Mouse (Mus musculus) hindbrain, embryonic 12.5 days (tissue): ENCODE measurements at regions not wholly inside any gene's neighbourhood (a gene's known extent, or its start where the extent isn't known, plus 50 kb on each side); places are given as distances from the start of the nearest gene placed in this dataset.

Experiments used
- ATAC-seq: fragments of 200-750 bp; cut with Nextera tagmentation; 2 replicates; pipeline ENCODE4 v1.8.0; 2017; ENCODE audit warnings: moderate TSS enrichment; ENCODE audit not compliant: low FRiP score
- H3K27ac ChIP-seq: fragments of 300-500 bp; sonication (generic); 2 replicates; pipeline ENCODE4 v1.5.1; 2016; ENCODE audit warnings: mild to moderate bottlenecking
- H3K27me3 ChIP-seq: fragments of 300-500 bp; sonication (generic); 2 replicates; pipeline ENCODE4 v1.6.1; 2016; ENCODE audit warnings: mild to moderate bottlenecking
- H3K36me3 ChIP-seq: fragments of 300-500 bp; sonication (generic); 2 replicates; pipeline ENCODE4 v1.6.1; 2016; ENCODE audit warnings: mild to moderate bottlenecking
- H3K4me1 ChIP-seq: fragments of 300-500 bp; sonication (generic); 2 replicates; pipeline ENCODE4 v1.6.1; 2016
- H3K4me2 ChIP-seq: fragments of 300-500 bp; sonication (generic); replicated peaks from 2 replicates; pipeline ENCODE4 v1.6.1; 2016; ENCODE audit warnings: mild to moderate bottlenecking
- H3K4me3 ChIP-seq: fragments of 300-500 bp; sonication (generic); 2 replicates; pipeline ENCODE4 v1.5.1; 2016; ENCODE audit warnings: mild to moderate bottlenecking
- H3K9ac ChIP-seq: fragments of 300-500 bp; sonication (generic); 2 replicates; pipeline ENCODE4 v1.6.1; 2016; ENCODE audit warnings: mild to moderate bottlenecking, moderate library complexity
- H3K9me3 ChIP-seq: fragments of 300-500 bp; sonication (generic); replicated peaks from 2 replicates; pipeline ENCODE4 v1.6.1; 2016; ENCODE audit warnings: mild to moderate bottlenecking
- WGBS: fragments of 180-500 bp; shearing (Covaris S2); methylation state at CpG from one replicate; pipeline ENCODE4 v1.1.7; 2016; 5-methylcytosine and 5-hydroxymethylcytosine counted together

DNA sequence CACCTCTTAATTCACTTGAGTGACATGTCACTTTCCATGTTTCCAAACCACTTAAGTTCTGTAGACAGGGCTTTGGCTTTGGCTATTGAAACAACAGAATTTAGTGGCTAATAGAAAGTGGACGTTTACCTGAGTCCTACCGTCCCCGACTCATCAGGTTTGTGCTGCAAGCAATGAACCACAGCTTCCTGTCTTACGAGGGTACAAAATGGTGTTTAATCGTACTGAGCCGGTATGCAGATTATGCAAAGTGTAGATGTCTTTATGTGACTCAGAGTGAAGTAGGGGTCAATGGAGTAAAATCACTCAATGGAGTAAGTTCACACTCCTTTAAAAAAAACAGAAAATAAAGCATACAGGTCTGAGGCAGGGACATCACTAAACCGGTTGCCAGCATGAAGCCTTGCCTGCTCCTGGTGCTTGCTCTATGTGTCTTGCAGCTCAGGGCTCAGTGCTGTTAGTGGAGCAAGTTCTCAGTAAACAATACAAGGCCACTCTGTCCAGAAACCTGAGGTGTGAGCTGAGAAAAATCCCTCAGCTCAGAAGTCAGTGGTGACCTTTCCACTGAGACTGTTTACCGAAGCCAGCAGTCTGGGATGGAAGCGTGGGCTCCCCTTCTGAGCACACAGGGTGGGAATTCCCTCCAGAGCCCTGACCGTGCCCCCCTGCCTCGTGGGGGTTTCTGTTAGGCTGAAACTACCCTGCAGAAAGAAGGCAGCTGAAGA, 226.1 kb upstream of the Jun start:
- H3K4me1 ChIP-seq, result peaks cover 6% of the 10 kb centered on the region; the same call in 1 of the 2 replicates
- H3K4me2 ChIP-seq, result no peak overlapping the region
- H3K27me3 ChIP-seq, result no peaks in the 10 kb centered on the region
- no peaks in the 10 kb centered on the region for H3K36me3 ChIP-seq
- H3K27ac ChIP-seq, result no peak overlapping the region
- H3K4me3 ChIP-seq, result no peak overlapping the region
- no peak overlapping the region for H3K9ac ChIP-seq
- 51% methylated on average over 11 of the region's 11 CpGs for WGBS
- ATAC-seq, result no peak
- H3K9me3 ChIP-seq, result no peaks in the 10 kb centered on the region

DNA sequence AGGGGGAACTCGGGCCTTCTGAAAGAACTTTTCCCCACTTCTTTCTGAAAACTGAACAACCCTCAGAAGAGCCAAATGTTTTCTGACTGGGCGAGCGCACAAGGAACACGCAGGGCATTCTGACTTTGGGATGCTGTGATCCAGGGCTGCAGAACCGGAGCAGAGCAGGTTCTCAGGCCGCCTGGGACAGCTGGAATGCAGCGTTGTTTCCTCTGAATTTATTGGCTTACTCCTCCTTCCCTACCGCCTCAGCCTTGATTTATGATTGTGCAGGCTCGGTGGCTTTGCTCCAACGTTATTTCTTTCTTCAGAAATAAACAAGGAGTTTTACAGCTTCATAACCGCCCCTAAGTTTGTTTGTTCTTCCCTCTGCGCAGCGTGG, 226.7 kb upstream of the Jun start:
- Histone ChIP-seq H3K36me3 (no peaks in the 10 kb centered on the region), H3K4me2 (no peak overlapping the region), H3K4me1 (peaks cover 6% of the 10 kb centered on the region; the same call in 1 of the 2 replicates), H3K27me3 (no peaks in the 10 kb centered on the region), H3K9ac (no peak overlapping the region), H3K27ac (no peak overlapping the region), H3K4me3 (no peak overlapping the region), H3K9me3 (no peaks in the 10 kb centered on the region)
- ATAC-seq, result no peak
- WGBS, result 40% methylated on average over 13 of the region's 13 CpGs

DNA sequence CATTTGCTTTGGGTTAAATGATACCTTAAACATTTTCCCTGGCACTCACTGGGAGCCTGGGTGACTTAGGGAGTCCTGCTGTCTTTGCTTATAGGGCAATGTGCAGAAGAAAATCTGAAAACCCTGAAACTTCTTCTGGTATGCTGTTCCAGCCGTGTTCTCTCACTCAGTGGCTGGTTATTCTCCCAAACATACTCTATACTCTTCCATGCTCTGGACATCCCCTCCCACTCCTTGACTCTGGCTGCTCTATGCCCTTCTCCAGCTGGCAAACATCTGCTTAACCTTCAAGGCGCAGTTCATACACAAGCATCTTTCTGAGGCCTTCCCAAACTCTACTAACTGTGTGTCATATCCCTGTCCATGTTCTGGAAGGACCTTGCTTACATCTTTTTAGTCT, 227.2 kb upstream of the Jun start:
- Histone ChIP-seq H3K9me3 (no peaks in the 10 kb centered on the region), H3K4me3 (no peak overlapping the region), H3K4me2 (no peak overlapping the region), H3K27me3 (no peaks in the 10 kb centered on the region), H3K9ac (no peak overlapping the region), H3K4me1 (peaks cover 6% of the 10 kb centered on the region; the same call in 1 of the 2 replicates), H3K27ac (no peak overlapping the region), H3K36me3 (no peaks in the 10 kb centered on the region)
- ATAC-seq, result no peak
- WGBS, result 71% methylated on average over 2 of the region's 2 CpGs

DNA sequence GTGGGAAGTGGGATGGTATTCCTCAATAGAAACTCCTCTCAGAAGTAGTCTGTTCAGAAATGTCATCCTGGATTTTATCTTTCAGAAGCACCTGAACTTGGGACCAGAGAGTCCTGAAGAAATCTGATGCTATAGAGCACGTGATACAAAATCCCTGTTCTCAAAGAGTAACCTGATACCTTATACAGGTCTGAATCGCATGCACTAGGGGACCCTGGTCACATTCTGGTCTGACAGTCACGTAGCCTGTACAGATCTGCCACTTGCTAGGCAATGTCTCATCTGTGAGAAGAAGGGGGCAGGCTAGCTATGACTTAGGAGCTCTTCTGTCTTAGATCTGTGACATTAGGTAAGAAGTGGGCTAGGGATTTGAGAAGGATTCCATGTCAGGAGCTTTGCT, 230.1 kb upstream of the Jun start:
- no peak overlapping the region for H3K4me3 ChIP-seq
- no peak overlapping the region for H3K4me2 ChIP-seq
- no peaks in the 10 kb centered on the region for H3K27me3 ChIP-seq
- no peaks in the 10 kb centered on the region for H3K36me3 ChIP-seq
- no peaks in the 10 kb centered on the region for H3K9me3 ChIP-seq
- H3K9ac ChIP-seq, result no peak overlapping the region
- no peak for ATAC-seq
- H3K4me1 ChIP-seq, result peaks cover 6% of the 10 kb centered on the region; the same call in 1 of the 2 replicates
- H3K27ac ChIP-seq, result no peak overlapping the region
- 61% methylated on average over 3 of the region's 3 CpGs for WGBS

DNA sequence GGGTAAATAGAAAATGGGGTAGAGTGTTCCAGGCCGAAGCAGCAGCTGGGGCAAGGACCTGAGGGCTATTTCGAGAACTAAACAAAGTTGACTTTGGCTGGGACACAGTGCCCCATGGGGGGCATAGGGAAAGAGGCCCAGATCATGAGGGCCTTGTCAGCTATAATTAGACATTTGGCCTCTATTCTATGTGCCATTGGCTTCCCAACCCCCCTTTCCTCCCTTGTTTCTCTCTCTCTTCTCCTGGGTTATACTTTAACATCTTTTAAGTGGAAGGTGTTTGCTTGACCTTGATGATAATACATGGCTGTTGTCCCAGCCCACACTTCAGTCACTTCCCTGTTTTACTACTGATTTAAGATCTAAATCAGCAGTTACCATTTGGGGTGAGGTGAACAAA, 231.8 kb upstream of the Jun start:
- no peak overlapping the region for H3K4me3 ChIP-seq
- no peak overlapping the region for H3K4me2 ChIP-seq
- no peaks in the 10 kb centered on the region for H3K9me3 ChIP-seq
- H3K4me1 ChIP-seq, result no peaks in the 10 kb centered on the region
- no peak overlapping the region for H3K27ac ChIP-seq
- no peak overlapping the region for H3K9ac ChIP-seq
- ATAC-seq, result no peak
- no peaks in the 10 kb centered on the region for H3K36me3 ChIP-seq
- H3K27me3 ChIP-seq, result no peaks in the 10 kb centered on the region
- 77% methylated on average over 2 of the region's 2 CpGs for WGBS

DNA sequence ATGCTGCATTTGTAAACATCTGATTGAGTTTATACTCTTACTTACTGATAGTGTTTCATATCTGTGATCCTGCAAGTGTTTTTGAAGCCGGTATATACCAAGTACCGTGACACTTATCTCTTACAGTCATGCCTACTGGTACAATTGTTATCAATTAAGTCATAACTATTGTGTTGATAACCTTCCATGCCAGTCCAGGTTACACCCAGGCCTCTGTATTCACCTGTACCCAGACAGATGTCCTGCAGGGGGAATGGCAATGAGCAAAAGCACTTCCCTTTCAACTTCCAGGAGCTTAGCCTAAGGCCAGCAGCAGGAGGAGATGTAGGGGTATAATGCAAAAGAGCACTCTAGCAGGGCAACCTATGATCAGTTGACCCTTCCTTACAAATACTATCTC, 232.2 kb upstream of the Jun start:
- Histone ChIP-seq H3K4me2 (no peak overlapping the region), H3K27ac (no peak overlapping the region), H3K4me1 (no peaks in the 10 kb centered on the region), H3K27me3 (no peaks in the 10 kb centered on the region), H3K36me3 (no peaks in the 10 kb centered on the region), H3K9ac (no peak overlapping the region), H3K4me3 (no peak overlapping the region), H3K9me3 (no peaks in the 10 kb centered on the region)
- WGBS, result 95% methylated on average over 2 of the region's 2 CpGs
- ATAC-seq, result no peak

DNA sequence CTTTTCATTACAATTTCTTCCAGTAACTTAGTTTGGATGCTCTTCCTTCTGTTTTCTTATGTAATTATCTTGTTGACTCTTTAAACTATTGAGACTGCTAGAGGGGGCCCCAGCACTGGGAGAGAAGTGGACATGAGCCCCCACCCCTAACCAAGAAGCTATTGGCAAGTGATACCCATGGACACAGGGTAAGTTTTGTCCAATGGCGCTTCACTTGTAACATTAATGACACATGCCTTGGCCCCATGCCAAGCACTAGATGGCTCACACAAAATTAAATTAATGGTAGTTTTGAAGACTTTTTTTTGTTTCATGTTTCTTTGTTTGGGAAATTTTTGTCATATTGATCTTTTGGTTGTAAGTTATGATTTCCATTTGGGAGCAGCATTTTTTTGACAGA, 232.7 kb upstream of the Jun start:
- H3K4me2 ChIP-seq, result no peak overlapping the region
- H3K27ac ChIP-seq, result no peak overlapping the region
- H3K9ac ChIP-seq, result no peak overlapping the region
- no peaks in the 10 kb centered on the region for H3K36me3 ChIP-seq
- ATAC-seq, result no peak
- H3K4me3 ChIP-seq, result no peak overlapping the region
- no peaks in the 10 kb centered on the region for H3K9me3 ChIP-seq
- WGBS, result 92% methylated on average over 1 of the region's 1 CpGs
- H3K27me3 ChIP-seq, result no peaks in the 10 kb centered on the region
- no peaks in the 10 kb centered on the region for H3K4me1 ChIP-seq

DNA sequence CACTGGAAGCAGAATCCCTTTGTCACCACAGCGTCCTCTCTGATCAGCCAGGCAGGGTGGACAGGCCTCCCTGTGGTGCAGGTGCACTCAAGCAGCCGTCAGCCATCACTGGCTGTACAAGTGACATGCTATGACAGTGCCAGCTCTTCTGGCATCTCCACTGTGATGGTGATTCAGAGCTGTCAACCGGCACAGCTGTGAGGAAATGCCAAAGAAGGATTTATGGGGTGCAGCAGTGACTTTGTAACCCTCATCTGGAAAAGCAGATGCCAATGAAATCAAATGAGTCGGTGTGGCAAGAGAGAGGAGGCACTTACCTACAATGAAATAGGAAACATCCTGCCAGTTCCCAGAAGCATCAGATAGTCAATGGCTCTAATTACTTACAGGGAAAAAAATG, 238.3 kb upstream of the Jun start:
- Histone ChIP-seq H3K27me3 (no peaks in the 10 kb centered on the region), H3K4me3 (no peak overlapping the region), H3K9ac (no peak overlapping the region), H3K4me1 (no peaks in the 10 kb centered on the region), H3K9me3 (no peaks in the 10 kb centered on the region), H3K27ac (no peak overlapping the region), H3K36me3 (no peaks in the 10 kb centered on the region), H3K4me2 (no peak overlapping the region)
- ATAC-seq, result no peak
- WGBS, result 59% methylated on average over 4 of the region's 4 CpGs

DNA sequence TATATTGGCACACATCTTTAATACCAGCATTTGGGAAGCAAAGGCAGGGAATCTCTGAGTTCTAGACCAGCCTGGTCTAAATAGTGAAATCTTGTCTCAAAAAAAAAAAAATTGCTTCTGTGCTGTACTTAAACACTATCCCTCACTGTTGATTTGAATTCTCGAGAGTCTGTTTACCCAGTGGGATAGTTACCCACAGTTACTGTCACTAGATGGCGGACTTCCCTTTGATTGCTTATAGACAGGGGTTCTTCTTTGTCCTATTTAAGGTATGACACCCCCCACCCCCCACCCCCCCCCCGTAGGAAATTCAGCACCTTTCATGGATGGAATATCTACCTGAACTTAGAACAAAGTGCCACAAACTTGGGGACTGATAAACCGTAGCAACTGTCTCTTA, 242.1 kb upstream of the Jun start:
- 56% methylated on average over 4 of the region's 4 CpGs for WGBS
- no peaks in the 10 kb centered on the region for H3K4me1 ChIP-seq
- no peak for ATAC-seq

DNA sequence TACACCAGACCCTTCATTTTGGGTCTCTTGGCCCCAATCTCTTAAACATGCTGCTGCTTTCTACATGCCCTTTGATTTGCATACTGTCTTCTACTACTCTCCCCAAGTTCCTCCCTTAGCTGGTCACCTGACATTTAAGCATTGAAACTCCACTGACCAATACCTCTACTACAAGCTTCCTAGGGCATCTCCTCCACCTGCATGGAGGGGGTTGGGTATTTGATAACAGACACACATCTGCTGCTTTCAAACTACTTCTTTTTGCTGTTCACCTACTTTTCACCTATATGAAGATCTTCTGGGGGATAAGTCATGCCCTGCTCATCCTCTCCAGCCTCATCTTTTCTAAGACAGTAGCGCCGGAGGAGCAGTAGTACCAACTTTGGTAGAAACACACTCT, 249.9 kb upstream of the Jun start:
- Histone ChIP-seq H3K9ac (no peak overlapping the region), H3K4me2 (no peak overlapping the region), H3K27ac (no peak overlapping the region), H3K9me3 (no peaks in the 10 kb centered on the region), H3K36me3 (no peaks in the 10 kb centered on the region), H3K4me3 (no peak overlapping the region), H3K4me1 (no peaks in the 10 kb centered on the region), H3K27me3 (no peaks in the 10 kb centered on the region)
- 95% methylated on average over 2 of the region's 2 CpGs for WGBS
- no peak for ATAC-seq

More for the DNA sequence above, 242.1 kb upstream of the Jun start:
- Histone ChIP-seq H3K36me3 (no peaks in the 10 kb centered on the region), H3K9ac (no peak overlapping the region), H3K9me3 (no peaks in the 10 kb centered on the region), H3K4me2 (no peak overlapping the region), H3K4me3 (no peak overlapping the region), H3K27me3 (no peaks in the 10 kb centered on the region), H3K27ac (no peak overlapping the region)

DNA sequence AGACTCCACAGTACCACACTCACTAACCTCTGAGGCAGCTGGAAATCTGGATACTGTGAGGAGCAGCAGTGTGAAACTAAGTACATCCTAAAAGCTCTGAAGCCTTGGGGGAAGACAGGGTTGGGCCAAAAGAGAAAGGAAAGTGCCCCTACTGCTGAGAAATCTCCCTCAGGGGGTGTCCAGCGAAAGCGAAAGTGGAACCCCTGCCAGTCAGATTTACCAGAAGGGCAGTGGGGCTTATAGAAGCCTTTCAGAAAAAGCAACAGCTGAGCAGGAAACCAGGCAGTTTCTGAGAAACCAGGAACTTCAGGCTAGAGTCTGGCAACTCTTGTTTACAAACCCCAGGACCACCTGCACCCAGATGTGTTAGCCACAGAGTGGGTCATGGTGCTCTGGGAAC, 251.3 kb upstream of the Jun start:
- no peak for ATAC-seq
- WGBS, result 49% methylated on average over 2 of the region's 2 CpGs
- H3K9me3 ChIP-seq, result no peaks in the 10 kb centered on the region

DNA sequence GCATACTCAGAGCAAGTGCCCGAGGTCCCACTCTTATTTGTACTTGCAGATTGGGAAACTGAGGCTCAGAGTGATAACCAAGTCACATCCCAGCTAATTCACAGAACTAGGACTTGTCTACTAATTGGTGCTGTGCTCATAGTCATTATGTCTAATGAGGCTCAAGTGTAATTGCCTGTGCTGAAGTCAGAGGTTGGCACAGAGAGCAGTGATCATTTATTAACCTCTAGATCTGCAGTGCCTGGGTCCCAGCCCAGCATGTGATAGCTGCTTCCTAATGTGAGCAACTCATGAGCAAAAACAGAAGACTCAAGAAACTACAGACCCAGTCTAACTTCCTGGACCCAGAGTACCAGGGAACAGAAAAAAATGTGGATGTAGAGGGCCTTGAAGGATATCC, 252.0 kb upstream of the Jun start:
- Histone ChIP-seq H3K9ac (no peak overlapping the region), H3K27me3 (no peaks in the 10 kb centered on the region), H3K36me3 (no peaks in the 10 kb centered on the region), H3K4me1 (no peaks in the 10 kb centered on the region), H3K9me3 (no peaks in the 10 kb centered on the region), H3K4me3 (no peak overlapping the region), H3K27ac (no peak overlapping the region), H3K4me2 (no peak overlapping the region)
- no peak for ATAC-seq
- WGBS, result 81% methylated on average over 1 of the region's 1 CpGs

More for the DNA sequence above, 251.3 kb upstream of the Jun start:
- Histone ChIP-seq H3K4me3 (no peak overlapping the region), H3K9ac (no peak overlapping the region), H3K4me1 (no peaks in the 10 kb centered on the region), H3K36me3 (no peaks in the 10 kb centered on the region), H3K27me3 (no peaks in the 10 kb centered on the region), H3K4me2 (no peak overlapping the region), H3K27ac (no peak overlapping the region)

DNA sequence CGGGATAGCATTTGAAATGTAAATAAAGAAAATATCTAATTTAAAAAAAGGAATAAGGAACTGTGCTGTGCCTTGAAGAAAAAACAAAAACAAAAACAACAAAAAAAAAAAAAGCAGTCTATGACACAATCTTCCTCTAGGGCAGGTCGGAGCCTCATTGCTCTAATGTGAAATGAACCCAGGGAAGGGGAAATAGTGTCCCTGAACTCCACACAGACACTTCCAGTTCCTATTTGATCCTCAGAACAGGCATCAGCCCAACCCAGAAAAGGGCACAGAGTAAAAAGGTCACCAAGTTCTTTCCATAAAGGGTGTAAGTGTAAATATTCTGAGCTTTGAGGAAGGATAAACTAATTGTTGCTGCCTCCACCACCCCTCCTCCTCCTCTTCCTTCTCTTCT, 250.2 kb upstream of the Fggy start:
- Histone ChIP-seq H3K4me3 (no peak overlapping the region), H3K9me3 (no peaks in the 10 kb centered on the region), H3K27me3 (no peaks in the 10 kb centered on the region), H3K36me3 (no peaks in the 10 kb centered on the region), H3K27ac (no peak overlapping the region), H3K4me2 (no peak overlapping the region), H3K4me1 (no peaks in the 10 kb centered on the region), H3K9ac (no peak overlapping the region)
- 86% methylated on average over 2 of the region's 2 CpGs for WGBS
- ATAC-seq, result no peak
